Mouse (Mus musculus) Patski (cell line): ENCODE data around the gene Ttc1. TPM values are rescaled to one million over a fixed set of nuclear protein-coding genes. Genes with fewer than 3 reads are reported as not detected.

ENCODE experiments used
- ATAC-seq: fragments of 100-300 bp; one replicate; pipeline ENCODE4 v1.8.0; 2021
- CTCF ChIA-PET: fragments of 350-600 bp; sonication (Branson Sonifier 250); formaldehyde crosslinking; loops from one replicate; lab custom pipeline; 2022; ENCODE audit warnings: inconsistent platforms; lab: Charles Lee
- POLR2A ChIA-PET: fragments of 350-600 bp; sonication (Branson Sonifier 250); formaldehyde crosslinking; loops from one replicate; lab custom pipeline; 2022; ENCODE audit warnings: antibody characterized with exemption, inconsistent platforms; lab: Charles Lee
- DNase-seq: peaks from one replicate; pipeline ENCODE4 v3.0.0-alpha.2; 2011; ENCODE audit warnings: low read depth, low spot score
- H3K27me3 ChIP-seq: fragments of 371-371 bp; one replicate; pipeline ENCODE4 v1.5.1; 2021
- CTCF ChIP-seq: fragments of 100-300 bp; IDR thresholded peaks from one replicate; pipeline ENCODE4 v1.5.1; 2021
- in situ Hi-C: fragments of 300-500 bp; cut with MboI; formaldehyde crosslinking; loops from 3 replicates; pipeline ENCODE4 v1.11.1; 2018; ENCODE audit warnings: low pct_unique_long_range_greater_than_20kb, mixed read lengths
- polyA plus RNA-seq: library from polyadenylated mRNA; unstranded; gene quantifications from one replicate; pipeline ENCODE4 v1.2.3, GENCODE M21; 2021

Ttc1 gene
- polyA plus RNA-seq: 65.3 TPM

DNA sequence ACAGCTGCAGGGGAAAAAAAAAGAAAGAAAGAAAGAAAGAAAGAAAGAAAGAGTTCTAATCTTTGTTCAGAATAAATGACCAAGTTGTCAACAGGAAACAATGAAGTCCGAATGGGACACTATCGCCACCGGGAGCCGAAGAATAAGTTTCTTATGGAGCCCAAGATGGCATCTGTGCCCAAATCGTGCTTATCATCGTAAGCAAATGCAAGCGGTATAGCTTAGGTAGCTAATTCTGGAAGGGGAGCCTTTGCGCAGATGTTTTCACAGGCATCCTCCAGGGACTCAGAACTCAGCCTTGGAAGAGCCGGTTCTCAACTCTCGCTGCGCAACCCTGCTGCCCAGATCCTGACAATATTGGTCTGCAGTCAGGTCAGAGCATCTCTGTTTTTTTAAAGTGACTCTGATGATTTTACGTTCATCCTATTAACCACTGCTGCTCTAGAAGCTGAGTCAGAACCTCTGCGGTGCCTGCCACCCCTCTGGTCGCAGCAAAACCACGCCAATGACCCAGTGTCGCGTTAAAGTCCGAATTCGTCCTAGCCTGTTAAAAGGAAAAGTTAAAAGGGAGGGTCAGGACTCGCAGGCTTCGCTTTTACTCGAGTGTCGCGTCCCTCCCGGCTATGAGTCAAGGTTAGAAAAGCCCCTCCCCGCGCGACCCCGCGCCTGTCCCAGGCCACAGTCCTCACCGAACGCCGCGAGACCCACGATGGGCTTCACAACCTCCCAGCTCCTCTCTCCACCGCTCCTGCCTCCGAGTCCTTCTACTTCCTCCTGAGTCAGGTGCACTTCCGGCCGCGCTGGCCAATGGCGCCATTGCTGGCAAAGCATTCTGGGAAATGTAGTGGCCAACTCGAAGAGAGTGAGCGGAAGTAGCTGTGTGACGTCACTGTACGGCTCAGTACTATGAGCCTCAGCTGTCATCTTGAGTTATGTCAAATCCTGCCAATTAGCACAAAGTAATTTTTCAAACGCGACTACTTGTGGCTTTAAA lies at the start of gene Ttc1:
TSS of gene Ttc1 (minus strand) at position 776 of the 994 bp plus-strand sequence.
- CTCF ChIA-PET: interaction anchor here (1.3 kb wide), 1 partner anchor 19 kb away, joined by 5 read pairs; no protein-coding TSS in a partner anchor
- ATAC-seq: peak; percentile 96
- no peak for TF ChIP-seq CTCF
- DNase-seq: peak; percentile 75
- in situ Hi-C loops: no loop called here
- no peaks in the 10 kb centered on the region for H3K27me3 ChIP-seq
- POLR2A ChIA-PET: no interaction called here

DNA sequence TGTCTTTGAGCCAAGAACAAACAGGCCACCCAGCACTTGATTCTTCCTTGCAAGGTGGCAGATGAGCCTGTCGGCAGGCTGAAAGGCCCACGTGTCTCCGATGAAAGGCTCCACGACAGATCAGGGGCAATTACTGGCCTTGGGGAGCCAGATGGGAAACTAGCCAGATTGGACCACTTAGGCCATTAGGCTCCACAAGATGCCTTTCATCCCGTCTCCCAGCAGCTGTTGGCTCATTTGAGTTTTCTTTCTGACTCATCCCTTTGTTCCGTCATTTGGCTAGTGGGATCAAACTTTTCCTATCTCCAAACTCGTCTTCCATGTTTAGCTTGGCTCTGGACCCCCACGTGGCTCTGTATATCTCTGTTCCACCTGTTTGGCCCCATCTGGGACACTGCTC lies 48.2 kb upstream of the Ttc1 start:
- POLR2A ChIA-PET: no interaction called here
- H3K27me3 ChIP-seq: no peaks in the 10 kb centered on the region
- TF ChIP-seq CTCF: no peak
- CTCF ChIA-PET: interaction anchor here (2.2 kb wide), 1 partner anchor 17 kb away, joined by 5 read pairs; no protein-coding TSS in a partner anchor
- DNase-seq (no peak), ATAC-seq (no peak)
- in situ Hi-C loops: no loop called here

DNA sequence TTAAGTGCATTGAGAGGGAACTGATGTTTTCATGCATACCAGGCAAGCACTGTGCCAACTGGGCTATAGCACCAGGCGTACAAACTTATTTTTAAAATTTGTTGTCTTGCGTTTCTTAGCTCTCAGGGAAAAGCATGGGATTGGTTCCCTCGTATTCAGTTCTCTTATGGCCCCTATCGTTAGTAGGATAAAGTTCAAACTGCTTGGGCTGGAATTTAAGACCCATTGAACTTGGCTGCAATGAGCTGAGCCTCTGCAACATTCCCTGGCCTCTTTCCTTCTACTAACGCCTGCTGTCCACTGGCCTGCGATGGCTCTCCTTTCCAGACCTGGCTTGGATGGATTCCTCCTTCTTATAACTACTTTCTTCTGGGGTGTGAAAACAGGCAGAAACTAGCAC lies 42.6 kb upstream of the Ttc1 start:
- POLR2A ChIA-PET: no interaction called here
- TF ChIP-seq CTCF: no peak
- no peaks in the 10 kb centered on the region for H3K27me3 ChIP-seq
- DNase-seq (no peak), ATAC-seq (no peak)
- in situ Hi-C loops: no loop called here
- CTCF ChIA-PET: no interaction called here

DNA sequence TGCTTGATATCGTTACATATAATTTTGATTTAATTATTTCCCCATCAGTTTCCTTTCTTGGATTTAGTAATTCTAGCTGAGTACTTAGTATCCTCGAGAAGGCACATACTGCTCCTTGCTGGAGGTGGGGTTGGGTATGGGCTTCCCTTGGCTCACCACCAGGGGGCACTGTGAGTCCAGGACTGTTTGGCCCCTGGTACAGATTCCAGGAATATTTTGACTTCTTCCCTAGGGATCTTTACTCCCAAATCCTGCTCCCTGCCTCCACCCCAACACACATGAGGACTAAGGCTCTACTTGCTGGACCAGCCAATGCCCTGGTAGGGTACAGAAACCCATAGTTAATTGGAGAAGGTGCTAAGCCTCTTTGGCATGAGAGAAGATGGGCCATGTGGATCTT lies 36.0 kb upstream of the Ttc1 start:
- TF ChIP-seq CTCF: peak; percentile 95
- in situ Hi-C loops: loop anchor here (5.0 kb wide), 4 partner anchors 49 to 669 kb away; no protein-coding TSS in a partner anchor
- peak; percentile 44 for DNase-seq
- peak; percentile 79 for ATAC-seq
- ChIA-PET CTCF (interaction anchor here (0.7 to 1.5 kb wide), 4 partner anchors 15 to 542 kb away, joined by 3 to 4 read pairs (median 3); no protein-coding TSS in a partner anchor), POLR2A (no interaction called here)
- H3K27me3 ChIP-seq: no peaks in the 10 kb centered on the region

DNA sequence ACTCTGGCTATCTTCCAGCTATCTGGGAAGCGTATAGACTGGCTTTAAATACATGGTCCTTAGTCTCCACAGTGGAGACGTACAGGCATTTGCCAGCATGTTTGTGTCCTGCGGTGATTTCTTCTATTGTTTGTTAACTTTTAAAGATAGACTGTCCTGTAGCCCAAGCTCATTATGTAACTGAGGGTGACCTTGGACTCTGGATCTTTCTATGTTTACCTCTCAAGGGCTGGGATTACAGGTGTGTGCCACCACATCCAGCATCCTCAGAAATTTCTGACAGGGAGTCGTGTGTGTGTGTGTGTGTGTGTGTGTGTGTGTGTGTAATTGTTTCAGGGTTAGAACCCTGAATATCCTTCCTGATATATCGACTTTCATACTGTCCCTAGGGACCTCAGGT lies 35.3 kb upstream of the Ttc1 start:
- ATAC-seq (no peak), DNase-seq (no peak)
- no peak for TF ChIP-seq CTCF
- CTCF ChIA-PET: interaction anchor here (0.7 to 1.5 kb wide), 6 partner anchors 9 to 547 kb away, joined by 3 to 6 read pairs (median 3); no protein-coding TSS in a partner anchor
- in situ Hi-C loops: loop anchor here (5.0 kb wide), 4 partner anchors 49 to 669 kb away; no protein-coding TSS in a partner anchor
- H3K27me3 ChIP-seq: no peaks in the 10 kb centered on the region
- POLR2A ChIA-PET: no interaction called here

DNA sequence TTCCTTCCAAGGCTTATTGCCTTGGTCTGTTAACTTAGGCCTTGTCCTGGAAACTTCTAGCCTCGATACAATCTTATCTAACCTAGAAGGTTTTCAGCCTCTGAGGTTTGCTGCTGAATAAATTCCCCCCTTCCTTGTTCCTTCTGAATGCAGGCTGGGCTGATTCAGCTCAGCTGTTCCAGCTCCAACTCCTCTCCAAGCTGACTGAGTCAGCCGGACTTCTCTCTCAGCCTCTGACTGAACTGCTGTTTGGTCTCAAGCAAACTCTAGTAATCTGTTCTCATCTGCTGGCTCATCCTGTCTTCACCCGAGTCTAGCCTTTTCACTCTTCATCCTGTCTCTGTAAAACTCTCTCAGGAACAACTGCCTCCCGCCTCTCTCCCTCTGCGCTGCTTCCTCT lies 31.7 kb upstream of the Ttc1 start:
- ChIA-PET CTCF (no interaction called here), POLR2A (no interaction called here)
- DNase-seq (no peak), ATAC-seq (no peak)
- TF ChIP-seq CTCF: no peak
- in situ Hi-C loops: no loop called here
- H3K27me3 ChIP-seq: no peaks in the 10 kb centered on the region

DNA sequence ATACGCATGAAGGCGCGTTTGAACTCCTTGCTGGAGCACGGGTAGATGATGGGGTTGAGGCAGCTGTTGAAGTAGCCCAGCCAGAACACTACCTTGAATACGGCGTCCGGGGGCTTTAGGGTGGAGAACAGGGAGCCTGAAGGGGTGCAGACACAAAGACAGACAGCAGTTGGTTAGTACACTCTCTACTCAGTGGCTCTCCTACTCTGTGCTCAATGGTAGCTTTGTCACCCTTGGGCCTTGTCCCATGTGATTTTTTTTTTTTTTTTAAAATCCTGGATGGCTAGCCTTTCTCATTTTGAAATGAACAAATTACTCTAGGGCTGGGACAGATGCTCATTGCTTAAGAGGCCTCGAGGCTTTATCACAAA lies 28.5 kb upstream of the Ttc1 start:
- no peaks in the 10 kb centered on the region for H3K27me3 ChIP-seq
- CTCF ChIA-PET: interaction anchor here (0.9 kb wide), 1 partner anchor 9 kb away, joined by 3 read pairs; no protein-coding TSS in a partner anchor
- DNase-seq (no peak), ATAC-seq (no peak)
- POLR2A ChIA-PET: no interaction called here
- TF ChIP-seq CTCF: no peak
- in situ Hi-C loops: no loop called here

DNA sequence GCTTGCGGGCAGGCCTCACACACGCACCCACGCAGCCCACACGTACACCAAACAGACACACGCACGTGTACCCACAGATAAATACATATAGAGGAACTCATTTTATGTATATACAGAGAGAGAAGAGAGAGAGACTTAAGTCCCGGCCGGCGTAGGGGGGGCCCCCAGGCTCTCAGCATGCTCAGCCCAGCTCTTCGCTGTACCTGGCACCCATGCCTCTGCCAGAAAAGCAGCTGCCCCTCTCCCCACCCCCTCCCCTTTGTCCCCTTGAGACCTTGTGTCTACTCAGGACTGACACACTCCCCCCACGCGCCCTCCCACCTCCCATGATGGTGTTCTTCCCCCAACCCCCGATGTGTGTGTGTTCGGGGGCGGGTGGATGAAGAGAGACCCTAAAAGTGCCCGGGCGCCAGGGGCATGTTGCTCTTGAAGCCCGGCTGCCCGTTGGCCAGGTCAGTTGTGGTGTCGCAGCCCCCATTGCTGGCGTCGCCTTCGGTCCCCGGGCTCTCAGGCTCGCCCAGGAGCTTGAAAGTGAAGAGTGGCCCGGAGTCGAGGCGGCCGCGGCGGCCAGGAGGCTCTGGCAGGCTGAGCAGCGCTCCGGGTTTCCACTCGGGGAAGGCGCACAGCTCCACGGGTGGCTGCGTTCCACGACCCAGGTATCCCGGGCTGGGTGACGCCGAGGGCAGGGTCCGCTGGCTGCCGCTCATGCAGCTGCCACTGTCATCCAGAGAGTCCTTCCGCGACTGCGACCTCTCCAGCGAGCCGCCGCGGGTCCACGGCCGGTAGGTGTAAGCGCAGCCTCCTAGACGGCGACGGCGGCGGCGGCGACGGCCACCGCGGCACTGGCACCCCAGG lies 27.9 kb upstream of the Ttc1 start:
- TF ChIP-seq CTCF: no peak
- ATAC-seq (no peak), DNase-seq (no peak)
- ChIA-PET CTCF (no interaction called here), POLR2A (no interaction called here)
- in situ Hi-C loops: no loop called here
- no peaks in the 10 kb centered on the region for H3K27me3 ChIP-seq

DNA sequence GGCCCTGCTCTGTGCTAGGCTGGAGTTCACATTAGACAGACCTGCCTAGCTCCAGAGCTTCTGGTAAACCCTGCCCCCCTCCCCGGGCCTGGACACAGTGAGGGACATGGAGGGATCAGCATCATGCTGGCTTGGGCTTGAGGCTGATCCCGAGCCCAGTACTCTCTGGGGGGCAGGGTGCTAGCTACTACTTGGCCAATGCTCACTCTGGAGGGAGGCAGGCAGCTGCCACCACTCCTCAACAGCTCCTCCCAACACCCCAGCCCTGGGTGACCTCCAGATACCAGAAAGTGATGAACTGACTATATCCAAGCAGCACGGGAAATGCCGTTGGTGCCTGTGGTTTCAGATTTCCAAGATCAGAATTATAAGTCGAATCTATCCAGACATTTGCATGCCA lies 25.9 kb upstream of the Ttc1 start:
- POLR2A ChIA-PET: no interaction called here

DNA sequence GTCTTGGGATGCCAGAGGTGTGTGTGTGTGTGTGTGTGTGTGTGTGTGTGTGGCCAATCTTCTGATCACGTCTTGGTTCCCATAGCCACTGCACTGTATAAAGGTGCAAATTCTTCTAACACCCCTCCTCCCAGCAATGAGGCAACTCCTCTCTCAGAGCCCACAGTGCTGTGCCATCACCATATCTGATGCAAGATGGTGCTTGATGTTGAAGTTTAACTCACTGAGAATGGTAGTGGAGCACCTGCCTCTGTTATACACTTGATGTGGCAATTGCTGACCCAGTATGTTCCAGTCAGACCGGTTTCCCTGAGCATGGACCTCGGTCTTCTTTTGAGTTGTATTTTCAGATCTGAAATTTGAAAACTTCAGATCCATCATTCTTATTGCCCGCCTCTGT lies 22.3 kb upstream of the Ttc1 start:
- TF ChIP-seq CTCF: no peak
- in situ Hi-C loops: no loop called here

More for the DNA sequence above, 25.9 kb upstream of the Ttc1 start:
- CTCF ChIA-PET: interaction anchor here (0.8 kb wide), 1 partner anchor 13 kb away, joined by 3 read pairs; no protein-coding TSS in a partner anchor
- ATAC-seq (peak; percentile 54), DNase-seq (no peak)
- in situ Hi-C loops: no loop called here
- TF ChIP-seq CTCF: no peak
- no peaks in the 10 kb centered on the region for H3K27me3 ChIP-seq

More for the DNA sequence above, 22.3 kb upstream of the Ttc1 start:
- ChIA-PET POLR2A (interaction anchor here (0.5 kb wide), 1 partner anchor 386 kb away, joined by 3 read pairs; no protein-coding TSS in a partner anchor), CTCF (no interaction called here)
- no peak for DNase-seq
- H3K27me3 ChIP-seq: no peaks in the 10 kb centered on the region
- no peak for ATAC-seq
